Mouse (Mus musculus) kidney, adult 2 months (tissue): Measurements from ENCODE around the gene Pik3r5. TPM values are rescaled to one million over a fixed set of nuclear protein-coding genes. Genes with fewer than 3 reads are reported as not detected.

ENCODE experiments used
- DNase-seq: peaks from one replicate; pipeline ENCODE4 v3.0.0; 2021
- H3K27ac ChIP-seq: fragments of 200-500 bp; 2 replicates; pipeline ENCODE4 v1.5.1; 2012; ENCODE audit warnings: low read depth, low read length, control low read depth, inconsistent platforms; ENCODE audit not compliant: insufficient read depth
- H3K27me3 ChIP-seq: fragments of 200-500 bp; replicated peaks from 2 replicates; pipeline ENCODE4 v1.6.1; 2012; ENCODE audit warnings: mild to moderate bottlenecking, moderate library complexity, low read length, inconsistent platforms; ENCODE audit not compliant: control insufficient read depth, insufficient read depth
- H3K36me3 ChIP-seq: fragments of 200-500 bp; 2 replicates; pipeline ENCODE4 v1.6.1; 2012; ENCODE audit warnings: mild to moderate bottlenecking, moderate library complexity, low read length, inconsistent platforms; ENCODE audit not compliant: control insufficient read depth, insufficient read depth
- H3K4me1 ChIP-seq: fragments of 200-500 bp; 2 replicates; pipeline ENCODE4 v1.6.1; 2011; ENCODE audit warnings: low read length; ENCODE audit not compliant: control insufficient read depth, insufficient read depth
- H3K4me3 ChIP-seq: fragments of 200-500 bp; 2 replicates; pipeline ENCODE4 v1.5.1; 2011; ENCODE audit warnings: mild to moderate bottlenecking, low read depth, low read length, control low read depth; ENCODE audit not compliant: insufficient read depth
- CTCF ChIP-seq: fragments of 200-500 bp; conservative IDR thresholded peaks from 2 replicates; pipeline ENCODE4 v1.5.1; 2011; ENCODE audit warnings: low read depth, mild to moderate bottlenecking, control low read depth, low read length, moderate library complexity, mixed read lengths; ENCODE audit not compliant: insufficient read depth, insufficient read length
- POLR2A ChIP-seq: fragments of 200-500 bp; IDR thresholded peaks from one replicate; pipeline ENCODE4 v1.6.1; 2011; ENCODE audit warnings: low read depth, low read length, control low read depth
- WGBS: fragments of 180-500 bp; shearing (Covaris S2); methylation state at CpG from one replicate; pipeline ENCODE4 v1.1.7; 2018; 5-methylcytosine and 5-hydroxymethylcytosine counted together
- polyA plus RNA-seq: library from polyadenylated mRNA; depleted of rRNA; stranded (reverse); fragments of >200 nt; gene quantifications from 2 replicates; pipeline ENCODE4 v1.2.3, GENCODE M21; 2012

Pik3r5 gene
- polyA plus RNA-seq, 1 experiment, result 2.2 TPM

- H3K4me1 ChIP-seq, result no peaks in the 10 kb centered on the region
- no peaks in the 10 kb centered on the region for H3K27me3 ChIP-seq
- no peak overlapping the region for H3K27ac ChIP-seq
- no peak for DNase-seq
- no peak for TF ChIP-seq POLR2A
- TF ChIP-seq CTCF, result no peak
- 78% methylated on average over 7 of the region's 7 CpGs for WGBS
- no peak overlapping the region for H3K4me3 ChIP-seq
- H3K36me3 ChIP-seq, result no peaks in the 10 kb centered on the region
These were observed 75.3 kb downstream of the Pik3r5 start for GRCm38 (mm10) chr11:68507246-68507645.

- DNase-seq, result no peak
- Histone ChIP-seq H3K4me3 (no peak overlapping the region), H3K36me3 (no peaks in the 10 kb centered on the region), H3K27me3 (no peaks in the 10 kb centered on the region), H3K4me1 (no peaks in the 10 kb centered on the region), H3K27ac (no peak overlapping the region)
- TF ChIP-seq POLR2A, result no peak
- TF ChIP-seq CTCF, result no peak
- 68% methylated on average over 5 of the region's 5 CpGs for WGBS
These were observed 76.7 kb downstream of the Pik3r5 start for GRCm38 (mm10) chr11:68508619-68509018.

- DNase-seq, result no peak
- TF ChIP-seq POLR2A (no peak), CTCF (no peak)
- Histone ChIP-seq H3K27me3 (no peaks in the 10 kb centered on the region), H3K4me3 (no peak overlapping the region), H3K4me1 (no peaks in the 10 kb centered on the region), H3K27ac (no peak overlapping the region), H3K36me3 (no peaks in the 10 kb centered on the region)
- WGBS, result 73% methylated on average over 2 of the region's 2 CpGs
These were observed 77.3 kb downstream of the Pik3r5 start for GRCm38 (mm10) chr11:68509194-68509593.

GRCm38 (mm10) chr11:68513969-68514368, 82.0 kb downstream of the Pik3r5 start:
- H3K27me3 ChIP-seq, result no peaks in the 10 kb centered on the region
- H3K36me3 ChIP-seq, result no peaks in the 10 kb centered on the region
- H3K4me1 ChIP-seq, result no peaks in the 10 kb centered on the region
- no peak overlapping the region for H3K4me3 ChIP-seq
- no peak for TF ChIP-seq CTCF
- TF ChIP-seq POLR2A, result no peak
- WGBS, result 50% methylated on average over 3 of the region's 3 CpGs
- no peak overlapping the region for H3K27ac ChIP-seq
- DNase-seq, result no peak

- WGBS, result 98% methylated on average over 4 of the region's 4 CpGs
- Histone ChIP-seq H3K4me1 (no peaks in the 10 kb centered on the region), H3K27ac (no peak overlapping the region), H3K4me3 (no peak overlapping the region), H3K36me3 (no peaks in the 10 kb centered on the region), H3K27me3 (no peaks in the 10 kb centered on the region)
- no peak for TF ChIP-seq POLR2A
- no peak for TF ChIP-seq CTCF
- no peak for DNase-seq
These were observed 87.4 kb downstream of the Pik3r5 start for GRCm38 (mm10) chr11:68519362-68519761.

- Histone ChIP-seq H3K36me3 (no peaks in the 10 kb centered on the region), H3K4me1 (no peaks in the 10 kb centered on the region), H3K27ac (no peak overlapping the region), H3K27me3 (no peaks in the 10 kb centered on the region), H3K4me3 (no peak overlapping the region)
- 80% methylated on average over 5 of the region's 5 CpGs for WGBS
- DNase-seq, result no peak
- no peak for TF ChIP-seq POLR2A
- no peak for TF ChIP-seq CTCF
These were observed 87.9 kb downstream of the Pik3r5 start for GRCm38 (mm10) chr11:68519815-68520214.

GRCm38 (mm10) chr11:68520439-68520838, 88.5 kb downstream of the Pik3r5 start:
- Histone ChIP-seq H3K27ac (no peak overlapping the region), H3K4me1 (no peaks in the 10 kb centered on the region), H3K27me3 (no peaks in the 10 kb centered on the region), H3K4me3 (no peak overlapping the region), H3K36me3 (no peaks in the 10 kb centered on the region)
- DNase-seq, result no peak
- 88% methylated on average over 2 of the region's 2 CpGs for WGBS
- TF ChIP-seq POLR2A, result no peak
- TF ChIP-seq CTCF, result no peak

GRCm38 (mm10) chr11:68521352-68521751, 89.4 kb downstream of the Pik3r5 start:
- no peak overlapping the region for H3K27ac ChIP-seq
- TF ChIP-seq POLR2A, result no peak
- TF ChIP-seq CTCF, result no peak
- 86% methylated on average over 5 of the region's 5 CpGs for WGBS

More at GRCm38 (mm10) chr11:68521352-68521751, 89.4 kb downstream of the Pik3r5 start:
- H3K36me3 ChIP-seq, result no peaks in the 10 kb centered on the region
- H3K4me1 ChIP-seq, result no peaks in the 10 kb centered on the region
- H3K4me3 ChIP-seq, result no peak overlapping the region
- H3K27me3 ChIP-seq, result no peaks in the 10 kb centered on the region
- no peak for DNase-seq
